8 mouse cellular contexts compared by ENCODE assay signal in the genomic region with DNA sequence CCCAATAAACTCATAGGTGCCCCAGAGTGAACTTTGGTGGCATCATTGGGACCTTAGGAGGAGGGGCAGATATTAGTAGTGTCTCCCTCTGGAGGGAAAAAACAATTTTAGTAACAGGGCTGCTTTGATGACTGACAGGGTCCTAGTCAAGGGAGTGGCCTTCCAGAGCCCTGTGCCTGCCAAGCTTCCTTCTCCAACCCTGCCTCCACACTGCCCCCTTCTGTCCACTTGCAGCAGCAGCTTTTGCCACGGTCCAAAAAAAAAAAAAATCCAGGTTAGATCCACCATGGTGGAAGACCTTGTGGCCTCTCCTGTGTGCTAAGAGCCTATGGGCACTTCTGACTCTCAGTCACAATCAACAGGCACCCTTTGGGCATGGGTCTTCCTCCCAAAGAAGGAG. TPM values are rescaled to one million over a fixed set of nuclear protein-coding genes. Genes with fewer than 3 reads are reported as not detected.
DNase-seq lines count a peak whose midpoint lies in the region; ATAC-seq and TF ChIP-seq lines count a peak whose summit lies in the region.

No protein-coding gene starts in this region.

- no peaks in the 10 kb centered on the region for H3K27me3 ChIP-seq in heart, adult 2 months (ENCODE audit: control insufficient read depth, insufficient read depth, low read length)
- H3K27me3 ChIP-seq in heart, embryonic 10.5 days (ENCODE audit: insufficient read depth, poor library complexity, severe bottlenecking) = peaks cover 40% of the 10 kb centered on the region
- no peaks in the 10 kb centered on the region for H3K27me3 ChIP-seq in Patski
- H3K27me3 ChIP-seq in kidney, postnatal 0 days (ENCODE audit: insufficient read depth, low read length) = no peaks in the 10 kb centered on the region
- no peaks in the 10 kb centered on the region for H3K27me3 ChIP-seq in midbrain, postnatal 0 days (ENCODE audit: insufficient read depth, low read length)

- peak; percentile 54 for ATAC-seq in Patski
- no peak; the same call in 1 of the 2 replicates for ATAC-seq in kidney, postnatal 0 days (replicated peaks; ENCODE audit: low FRiP score, low read depth)
- ATAC-seq in midbrain, postnatal 0 days (ENCODE audit: low FRiP score) = no peak

- H3K36me3 ChIP-seq in heart, adult 2 months (ENCODE audit: control insufficient read depth, insufficient read depth, low read length) = no peaks in the 10 kb centered on the region
- no peaks in the 10 kb centered on the region for H3K36me3 ChIP-seq in heart, embryonic 10.5 days
- H3K36me3 ChIP-seq in kidney, postnatal 0 days (ENCODE audit: insufficient read depth, low read length) = no peaks in the 10 kb centered on the region
- no peaks in the 10 kb centered on the region for H3K36me3 ChIP-seq in midbrain, postnatal 0 days (ENCODE audit: insufficient read depth, low read length)

- TF ChIP-seq POLR2A in heart, adult 2 months (IDR thresholded peaks at IDR 0.05; ENCODE audit: insufficient read depth, low read depth, low read length) = no peak

- H3K9me3 ChIP-seq in heart, embryonic 10.5 days = no peaks in the 10 kb centered on the region
- H3K9me3 ChIP-seq in kidney, postnatal 0 days (replicated peaks; ENCODE audit: low read length) = no peaks in the 10 kb centered on the region
- H3K9me3 ChIP-seq in midbrain, postnatal 0 days (ENCODE audit: low read length) = no peaks in the 10 kb centered on the region

- no peak overlapping the region for H3K4me3 ChIP-seq in heart, adult 2 months
- H3K4me3 ChIP-seq in heart, embryonic 10.5 days = no peak overlapping the region
- H3K4me3 ChIP-seq in kidney, postnatal 0 days (replicated peaks; ENCODE audit: low read depth, low read length) = no peak overlapping the region
- H3K4me3 ChIP-seq in midbrain, postnatal 0 days (ENCODE audit: low read depth, low read length) = no peak overlapping the region

- H3K4me2 ChIP-seq in kidney, postnatal 0 days (ENCODE audit: low read length) = no peak overlapping the region
- H3K4me2 ChIP-seq in midbrain, postnatal 0 days (ENCODE audit: low read depth, low read length, poor library complexity, severe bottlenecking) = no peak overlapping the region

- no peak for TF ChIP-seq EP300 in heart, adult 2 months (IDR thresholded peaks at IDR 0.05; ENCODE audit: insufficient read depth, low read depth, low read length)

- POLR2A ChIA-PET in Patski (lab: Charles Lee) = interaction anchor here (1.3 to 1.4 kb wide), 2 partner anchors 53 to 72 kb away, joined by 3 read pairs; no protein-coding TSS in a partner anchor

- no peak overlapping the region for H3K9ac ChIP-seq in heart, adult 2 months (ENCODE audit: low read depth, low read length)
- no peak overlapping the region for H3K9ac ChIP-seq in kidney, postnatal 0 days (ENCODE audit: low read depth, low read length)
- H3K9ac ChIP-seq in midbrain, postnatal 0 days (replicated peaks; ENCODE audit: low read length, poor library complexity, severe bottlenecking) = no peak overlapping the region

- in situ Hi-C loops in Patski (cut with MboI; ENCODE audit: low pct_unique_long_range_greater_than_20kb) = loop anchor here (5.0 kb wide), 3 partner anchors 39 to 239 kb away; no protein-coding TSS in a partner anchor

- CTCF ChIA-PET in Patski (lab: Charles Lee) = interaction anchor here (1.1 to 4.4 kb wide), 11 partner anchors 20 to 104 kb away, joined by 3 to 15 read pairs (median 6); no protein-coding TSS in a partner anchor

- no peaks in the 10 kb centered on the region for H3K4me1 ChIP-seq in heart, adult 2 months (ENCODE audit: control insufficient read depth, insufficient read depth, low read length)
- H3K4me1 ChIP-seq in heart, embryonic 10.5 days = peaks cover 5% of the 10 kb centered on the region; the same call in 1 of the 2 replicates
- H3K4me1 ChIP-seq in kidney, postnatal 0 days (replicated peaks; ENCODE audit: insufficient read depth, low read length) = no peaks in the 10 kb centered on the region
- no peaks in the 10 kb centered on the region for H3K4me1 ChIP-seq in midbrain, postnatal 0 days (ENCODE audit: insufficient read depth, low read length)

- TF ChIP-seq CTCF in heart, adult 2 months (IDR thresholded peaks at IDR 0.05) = peak; percentile 83
- peak; percentile 91 for TF ChIP-seq CTCF in Patski (IDR thresholded peaks at IDR 0.05)
- TF ChIP-seq CTCF in kidney, postnatal 0 days (IDR thresholded peaks at IDR 0.05; ENCODE audit: low read depth) = peak; percentile 76
- peak; percentile 64 for TF ChIP-seq CTCF in midbrain, postnatal 0 days (IDR thresholded peaks at IDR 0.05)

- intact Hi-C loops in heart, adult 2 months (cut with DNase I) = loop anchor here (2.0 kb wide), 1 partner anchor 71 kb away; no protein-coding TSS in a partner anchor

- no peaks in the 10 kb centered on the region for H3K79me2 ChIP-seq in heart, adult 2 months (replicated peaks; ENCODE audit: control insufficient read depth, insufficient read depth, low read length)

- 16% methylated on average over 1 of the region's 1 CpGs for WGBS in heart, adult 2 months
- WGBS in heart, embryonic 10.5 days = 5% methylated on average over 1 of the region's 1 CpGs
- 22% methylated on average over 1 of the region's 1 CpGs for WGBS in kidney, postnatal 0 days
- 0% methylated on average over 1 of the region's 1 CpGs for WGBS in midbrain, postnatal 0 days

- H3K27ac ChIP-seq in heart, adult 2 months = no peak overlapping the region
- H3K27ac ChIP-seq in heart, embryonic 10.5 days = no peak overlapping the region
- H3K27ac ChIP-seq in kidney, postnatal 0 days = no peak overlapping the region
- no peak overlapping the region for H3K27ac ChIP-seq in midbrain, postnatal 0 days (ENCODE audit: low read depth, low read length)

- peak; percentile 60 to 68 for DNase-seq in heart, adult 2 months
- no peak for DNase-seq in heart, embryonic 10.5 days (ENCODE audit: low spot score)
- DNase-seq in 3T3-L1 (ENCODE audit: low read depth, low spot score) = peak; percentile 90
- DNase-seq in Patski (ENCODE audit: low read depth, low spot score) = no peak
- peak; percentile 75 for DNase-seq in embryo, embryonic 11 days
- peak; percentile 83 for DNase-seq in kidney, postnatal 0 days (ENCODE audit: low spot score)
- peak; percentile 49 for DNase-seq in midbrain, postnatal 0 days (ENCODE audit: low spot score)
- DNase-seq in layer of hippocampus, adult 9-11 months = no peak

RNA-seq across cellular contexts. Expression of gene 5031439G07Rik, which starts 7.6 kb away (rescaled TPM):
- 10 to 100 TPM; 28.9 to 36.1 TPM for total RNA-seq in heart, adult 2 months (2021)
- polyA plus RNA-seq in heart, adult 2 months (2012; rRNA removed) = 13.1 and 15.8 TPM in 2 replicates
- 3.9 and 6.4 TPM in 2 replicates for polyA plus RNA-seq in heart, embryonic 10.5 days (2016; fragmentation: Nextera tagmentation; extraction: Ambion mirVana)
- polyA plus RNA-seq in Patski (2021) = 85.7 TPM
- polyA plus RNA-seq in kidney, postnatal 0 days (2015; fragmentation: Nextera tagmentation; extraction: Ambion mirVana) = 5.8 and 10.0 TPM in 2 replicates
- 127 and 131 TPM in 2 replicates for total RNA-seq in midbrain, postnatal 0 days (2014; rRNA removed)
- 22.2 and 23.4 TPM in 2 replicates for polyA plus RNA-seq in midbrain, postnatal 0 days (2015; fragmentation: Nextera tagmentation; extraction: Ambion mirVana)

RNA-seq across cellular contexts. Expression of gene Upk3a, which starts 21.0 kb away (rescaled TPM):
- total RNA-seq in heart, adult 2 months (2021) = not detected
- polyA plus RNA-seq in heart, adult 2 months (2012; rRNA removed) = 0.39 TPM in 1 of 2 replicates, not detected in the other
- 0.24 TPM in 1 of 2 replicates, not detected in the other for polyA plus RNA-seq in heart, embryonic 10.5 days (2016; fragmentation: Nextera tagmentation; extraction: Ambion mirVana)
- polyA plus RNA-seq in Patski (2021) = not detected
- 73.7 and 104 TPM in 2 replicates for polyA plus RNA-seq in kidney, postnatal 0 days (2015; fragmentation: Nextera tagmentation; extraction: Ambion mirVana)
- 0.28 and 0.66 TPM in 2 replicates for total RNA-seq in midbrain, postnatal 0 days (2014; rRNA removed)
- 3.0 and 3.6 TPM in 2 replicates for polyA plus RNA-seq in midbrain, postnatal 0 days (2015; fragmentation: Nextera tagmentation; extraction: Ambion mirVana)

RNA-seq across cellular contexts. Expression of gene Fam118a, which starts 32.8 kb away (rescaled TPM):
- total RNA-seq in heart, adult 2 months (2021) = 1 to 10 TPM; 6.1 to 6.3 TPM
- 4.7 and 6.3 TPM in 2 replicates for polyA plus RNA-seq in heart, adult 2 months (2012; rRNA removed)
- polyA plus RNA-seq in heart, embryonic 10.5 days (2016; fragmentation: Nextera tagmentation; extraction: Ambion mirVana) = 18.0 and 22.6 TPM in 2 replicates
- 51.2 TPM for polyA plus RNA-seq in Patski (2021)
- polyA plus RNA-seq in kidney, postnatal 0 days (2015; fragmentation: Nextera tagmentation; extraction: Ambion mirVana) = 18.4 and 18.8 TPM in 2 replicates
- 18.0 and 21.0 TPM in 2 replicates for total RNA-seq in midbrain, postnatal 0 days (2014; rRNA removed)
- polyA plus RNA-seq in midbrain, postnatal 0 days (2015; fragmentation: Nextera tagmentation; extraction: Ambion mirVana) = 29.5 TPM in 2 replicates

Comparison
In these comparisons a context has a peak if more than half of its experiments do, and no peak if none do; other contexts are left out.
1. DNase-seq: peak in heart, adult 2 months (2 of 2), 3T3-L1 (single experiment), embryo, embryonic 11 days (single experiment), kidney, postnatal 0 days (single experiment) and midbrain, postnatal 0 days (single experiment); none in heart, embryonic 10.5 days (single experiment), Patski (single experiment) and layer of hippocampus, adult 9-11 months (single experiment).
2. RNA of gene Upk3a, which starts 21.0 kb away (polyA plus RNA-seq): 73.7 to 104 TPM in kidney, postnatal 0 days; 3.0 to 3.6 TPM in midbrain, postnatal 0 days, 0.39 TPM in heart, adult 2 months, 0.24 TPM in heart, embryonic 10.5 days and not detected in Patski (single experiment); every median in the first group is over 10 times any median in the second.
3. Peak in every context shown above with its lines, with median percentiles within 50 percentile points of each other: CTCF ChIP-seq.